Mouse (Mus musculus) adrenal gland, postnatal 4 days (tissue): ENCODE results near the gene Lce3d. TPM values are rescaled to one million over a fixed set of nuclear protein-coding genes. Genes with fewer than 3 reads are reported as not detected.

Experiments used
- DNase-seq, 2 experiments: peaks; one replicate each; pipeline ENCODE4 v3.0.0; 2021 to 2022; ENCODE audit warnings: low spot score in 2 of 2, mixed read lengths in 2 of 2
- long read RNA-seq, 2 experiments: library from polyadenylated mRNA; stranded (forward); transcript quantifications; one replicate each; pipeline ENCODE4 v2.0.0; 2021
- total RNA-seq, 2 experiments: library from RNA; stranded (reverse); gene quantifications; 2 replicates each; pipeline ENCODE4 v1.2.3; 2021

The Lce3d gene
- not detected for total RNA-seq
- long read RNA-seq, experiment 1, result 0 reads
- long read RNA-seq, experiment 2, result 0 reads

- DNase-seq, result no peak
These were observed at the start of gene Lce3d for GRCm38 (mm10) chr3:92957090-92957489. Lce3d (plus strand) TSS chr3:92957390.

- no peak for DNase-seq
These were observed 49.6 kb upstream of the Lce3d start for GRCm38 (mm10) chr3:92907571-92907970.

- DNase-seq, result no peak
These were observed 36.8 kb upstream of the Lce3d start for GRCm38 (mm10) chr3:92920364-92920763.

- DNase-seq, result no peak
These were observed 31.1 kb upstream of the Lce3d start, which contains the start of gene Lce3a for GRCm38 (mm10) chr3:92926130-92926529. Lce3a (minus strand) TSS chr3:92926230.

GRCm38 (mm10) chr3:92932679-92933078 lies 24.5 kb upstream of the Lce3d start, which contains the start of gene Lce3b:
Lce3b (plus strand) TSS chr3:92932979.
- DNase-seq, result no peak

GRCm38 (mm10) chr3:92944186-92944585 lies 13.0 kb upstream of the Lce3d start, which contains the start of gene Lce3c:
Lce3c (plus strand) TSS chr3:92944486.
- no peak for DNase-seq

- DNase-seq, result no peak
These were observed 9.6 kb downstream of the Lce3d start, which contains the start of gene Lce3e for GRCm38 (mm10) chr3:92966761-92967160. Lce3e (plus strand) TSS chr3:92967061.

GRCm38 (mm10) chr3:92978484-92978883 lies 21.3 kb downstream of the Lce3d start:
- no peak for DNase-seq

- no peak for DNase-seq
These were observed 34.7 kb downstream of the Lce3d start, which contains the start of gene Lce3f for GRCm38 (mm10) chr3:92991926-92992325. Lce3f (plus strand) TSS chr3:92992226.

- DNase-seq, result peak; percentile 7 to 18
These were observed 41.5 kb downstream of the Lce3d start for GRCm38 (mm10) chr3:92998691-92999090.

- DNase-seq, result no peak
These were observed 43.4 kb downstream of the Lce3d start for GRCm38 (mm10) chr3:93000621-93001020.

GRCm38 (mm10) chr3:93002843-93003242 lies 45.7 kb downstream of the Lce3d start:
- DNase-seq, result no peak

Other genes starting within 250 kb of the Lce3d start
- gene Lce1e, start 248.3 kb upstream of the Lce3d start, total RNA-seq, result not detected
- not detected for gene Lce1f, start 237.0 kb upstream of the Lce3d start, total RNA-seq
- not detected for gene Gm38119, start 218.3 kb upstream of the Lce3d start, total RNA-seq
- not detected for gene Lce1g, start 205.1 kb upstream of the Lce3d start, total RNA-seq
- not detected for gene Lce1h, start 192.3 kb upstream of the Lce3d start, total RNA-seq
- gene Lce1i, start 178.5 kb upstream of the Lce3d start, total RNA-seq, result not detected
- gene Lce1j, start 166.9 kb upstream of the Lce3d start, total RNA-seq, result not detected
- not detected for gene Lce1k, start 149.5 kb upstream of the Lce3d start, total RNA-seq
- not detected for gene Kprp, start 130.1 kb upstream of the Lce3d start, total RNA-seq
- not detected for gene Lce1l, start 106.1 kb upstream of the Lce3d start, total RNA-seq
- not detected for gene 2310050C09Rik, start 87.2 kb upstream of the Lce3d start, total RNA-seq
- gene Lce3a, start 31.2 kb upstream of the Lce3d start, total RNA-seq, result not detected
- gene Lce3b, start 24.4 kb upstream of the Lce3d start, total RNA-seq, result not detected
- gene Lce3c, start 12.9 kb upstream of the Lce3d start, total RNA-seq, result not detected
- gene Lce3e, start 9.7 kb downstream of the Lce3d start, total RNA-seq, result not detected
- not detected for gene Lce3f, start 34.8 kb downstream of the Lce3d start, total RNA-seq
- gene Crct1, start 58.3 kb downstream of the Lce3d start, total RNA-seq, result not detected
- gene Lce1m, start 61.7 kb downstream of the Lce3d start, total RNA-seq, result not detected
- gene Gm4858, start 111.4 kb downstream of the Lce3d start, total RNA-seq, result not detected
- gene Crnn, start 187.4 kb downstream of the Lce3d start, total RNA-seq, result not detected
- gene Flg2, start 239.9 kb downstream of the Lce3d start, total RNA-seq, result not detected